Mouse (Mus musculus) myocyte (in vitro differentiated cells): ENCODE results near the gene Col1a1.

Experiments
- POLR2A ChIP-seq: IDR thresholded peaks from one replicate; pipeline ENCODE4 v1.6.1; 2011; ENCODE audit warnings: low read depth, mild to moderate bottlenecking, control low read depth, moderate library complexity; ENCODE audit not compliant: insufficient read length
- SRF ChIP-seq: IDR thresholded peaks from one replicate; pipeline ENCODE4 v1.6.1; 2011; ENCODE audit warnings: low read depth; ENCODE audit not compliant: control insufficient read depth, insufficient read length

GRCm38 (mm10) chr11:94952169-94952568 is 16.1 kb downstream of the Col1a1 start:
- TF ChIP-seq SRF (no peak), POLR2A (no peak)
